Mouse (Mus musculus): ENCODE data around the gene Tmem205. TPM values are rescaled to one million over a fixed set of nuclear protein-coding genes. Genes with fewer than 3 reads are reported as not detected.

Tmem205 gene
- polyA plus RNA-seq, 1 experiment = 21.4 TPM

DNA sequence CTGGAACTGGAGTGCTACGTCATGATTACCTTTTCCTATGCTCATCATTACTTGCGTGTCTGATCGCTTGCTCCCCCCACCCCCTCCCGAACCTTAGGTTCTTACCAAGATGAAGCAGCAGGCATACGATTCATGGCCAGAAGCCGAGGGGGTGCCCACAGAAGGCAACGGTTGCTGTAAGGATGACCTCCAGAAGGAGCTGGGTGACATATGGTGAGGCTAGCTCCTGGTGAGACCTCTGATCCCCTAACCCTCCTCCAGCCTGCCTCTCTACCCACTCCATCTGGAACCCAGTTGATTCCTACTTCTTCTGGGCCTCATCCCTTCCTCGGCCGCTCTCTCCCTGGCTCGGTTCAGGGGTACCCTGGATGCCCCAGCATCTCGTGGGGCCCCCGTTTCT lies 6.7 kb upstream of the Tmem205 start:
- Histone ChIP-seq H3K4me1 (ENCODE audit: control insufficient read depth, insufficient read depth, low read length) (no peaks in the 10 kb centered on the region), H3K36me3 (ENCODE audit: control insufficient read depth, insufficient read depth, low read length, poor library complexity, severe bottlenecking) (no peaks in the 10 kb centered on the region), H3K4me3 (ENCODE audit: low read depth, low read length) (no peak overlapping the region), H3K9me3 (replicated peaks; ENCODE audit: control insufficient read depth, insufficient read depth, low read length, poor library complexity, severe bottlenecking) (no peaks in the 10 kb centered on the region), H3K27ac (ENCODE audit: insufficient read depth, low read length) (no peak overlapping the region), H3K27me3 (ENCODE audit: control insufficient read depth, insufficient read depth, low read length, poor library complexity, severe bottlenecking) (no peaks in the 10 kb centered on the region), H3K9ac (ENCODE audit: low read depth, poor library complexity, severe bottlenecking) (no peak overlapping the region)
- TF ChIP-seq POLR2A (IDR thresholded peaks at IDR 0.05; ENCODE audit: insufficient read depth, low read length) (no peak), EP300 (IDR thresholded peaks at IDR 0.05; ENCODE audit: insufficient read depth, low read depth, low read length) (no peak), CTCF (IDR thresholded peaks at IDR 0.05; ENCODE audit: low read depth, low read length) (no peak)

DNA sequence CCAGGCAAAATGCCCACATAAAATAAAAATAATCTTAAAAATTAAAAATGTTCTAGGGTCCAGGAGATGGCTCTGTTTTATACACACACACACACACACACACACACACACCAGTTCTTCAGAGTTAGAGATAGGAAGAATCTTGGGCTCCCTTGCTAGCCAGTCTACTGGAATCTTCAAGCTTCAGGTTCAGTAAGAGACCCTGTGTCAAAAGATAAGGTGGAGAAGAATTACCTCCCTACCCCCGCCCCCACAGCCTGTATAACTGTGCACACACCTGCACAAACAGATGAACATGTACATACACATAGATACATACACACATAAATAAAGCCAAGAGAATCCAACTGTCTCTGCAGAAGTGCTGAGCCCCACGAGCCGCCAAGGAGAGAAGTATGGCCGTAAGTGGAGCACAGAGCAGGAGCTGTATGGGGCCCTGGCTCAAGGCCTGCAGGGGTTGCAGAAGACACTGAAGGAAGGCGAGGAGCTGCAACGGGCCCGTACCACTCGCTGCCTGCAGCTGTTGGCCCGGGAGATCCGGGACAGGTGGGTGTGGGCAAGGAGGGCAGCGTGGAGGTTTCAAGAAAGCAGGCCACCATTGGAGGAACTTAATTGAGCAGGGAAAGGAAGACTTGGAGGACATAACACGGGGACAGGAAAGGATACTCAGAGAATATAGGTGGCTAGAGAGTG lies 5.2 kb upstream of the Tmem205 start:
- Histone ChIP-seq H3K36me3 (ENCODE audit: control insufficient read depth, insufficient read depth, low read length, poor library complexity, severe bottlenecking) (no peaks in the 10 kb centered on the region), H3K4me3 (ENCODE audit: low read depth, low read length) (no peak overlapping the region; the same call in 1 of the 2 replicates), H3K27me3 (ENCODE audit: control insufficient read depth, insufficient read depth, low read length, poor library complexity, severe bottlenecking) (no peaks in the 10 kb centered on the region), H3K27ac (ENCODE audit: insufficient read depth, low read length) (no peak overlapping the region), H3K9ac (ENCODE audit: low read depth, poor library complexity, severe bottlenecking) (peak overlapping the region; percentile 9; the same call in 1 of the 2 replicates), H3K4me1 (ENCODE audit: control insufficient read depth, insufficient read depth, low read length) (no peaks in the 10 kb centered on the region), H3K9me3 (replicated peaks; ENCODE audit: control insufficient read depth, insufficient read depth, low read length, poor library complexity, severe bottlenecking) (no peaks in the 10 kb centered on the region)
- TF ChIP-seq EP300 (IDR thresholded peaks at IDR 0.05; ENCODE audit: insufficient read depth, low read depth, low read length) = no peak
- no peak for TF ChIP-seq POLR2A (IDR thresholded peaks at IDR 0.05; ENCODE audit: insufficient read depth, low read length)
- TF ChIP-seq CTCF (IDR thresholded peaks at IDR 0.05; ENCODE audit: low read depth, low read length) = no peak

DNA sequence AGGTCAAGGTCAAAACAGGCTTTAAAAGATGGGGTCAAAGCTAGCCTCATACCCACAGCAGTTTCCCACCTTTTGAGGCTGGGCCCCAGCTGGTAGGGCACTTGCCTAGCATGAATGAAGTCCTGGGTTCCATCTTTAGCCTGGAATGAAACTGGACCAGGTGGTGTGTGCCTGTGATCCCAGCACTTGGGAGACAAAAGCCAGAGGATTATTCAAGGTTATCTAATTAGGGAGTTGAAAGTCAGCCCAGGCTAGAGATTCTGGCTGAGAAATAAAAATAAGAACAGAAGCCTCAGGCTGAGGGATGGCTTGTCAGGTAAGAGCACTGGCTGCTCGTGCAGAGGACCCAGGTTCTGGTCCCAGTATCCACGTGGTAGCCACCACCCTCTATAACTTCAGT lies 4.7 kb upstream of the Tmem205 start:
- no peaks in the 10 kb centered on the region for H3K9me3 ChIP-seq (replicated peaks; ENCODE audit: control insufficient read depth, insufficient read depth, low read length, poor library complexity, severe bottlenecking)
- H3K9ac ChIP-seq (ENCODE audit: low read depth, poor library complexity, severe bottlenecking) = no peak overlapping the region
- H3K27me3 ChIP-seq (ENCODE audit: control insufficient read depth, insufficient read depth, low read length, poor library complexity, severe bottlenecking) = no peaks in the 10 kb centered on the region
- H3K27ac ChIP-seq (ENCODE audit: insufficient read depth, low read length) = no peak overlapping the region
- no peak for TF ChIP-seq EP300 (IDR thresholded peaks at IDR 0.05; ENCODE audit: insufficient read depth, low read depth, low read length)
- TF ChIP-seq POLR2A (IDR thresholded peaks at IDR 0.05; ENCODE audit: insufficient read depth, low read length) = no peak
- TF ChIP-seq CTCF (IDR thresholded peaks at IDR 0.05; ENCODE audit: low read depth, low read length) = no peak
- H3K4me1 ChIP-seq (ENCODE audit: control insufficient read depth, insufficient read depth, low read length) = no peaks in the 10 kb centered on the region
- H3K36me3 ChIP-seq (ENCODE audit: control insufficient read depth, insufficient read depth, low read length, poor library complexity, severe bottlenecking) = no peaks in the 10 kb centered on the region
- no peak overlapping the region for H3K4me3 ChIP-seq (ENCODE audit: low read depth, low read length)

DNA sequence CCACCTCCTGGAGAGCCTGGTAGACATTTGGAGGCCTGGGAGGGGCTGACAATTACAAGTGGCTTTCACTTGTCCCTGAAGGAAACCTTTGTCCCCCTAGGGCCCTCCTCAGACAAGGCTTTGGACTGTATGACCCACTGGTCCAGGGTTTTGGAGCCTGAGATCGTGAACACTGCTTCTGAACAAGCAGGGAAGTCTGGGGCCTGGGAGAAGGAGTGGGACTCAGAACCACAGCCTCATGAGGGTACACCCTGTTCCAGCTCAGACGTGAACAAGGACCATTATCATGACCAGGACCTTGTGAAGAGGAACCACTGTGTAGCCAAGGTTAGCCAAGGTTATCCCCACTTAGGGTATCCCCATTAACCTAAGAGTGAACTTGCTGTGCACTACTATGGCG lies 1.9 kb upstream of the Tmem205 start:
- Histone ChIP-seq H3K27ac (ENCODE audit: insufficient read depth, low read length) (no peak overlapping the region), H3K4me1 (ENCODE audit: control insufficient read depth, insufficient read depth, low read length) (no peaks in the 10 kb centered on the region), H3K36me3 (ENCODE audit: control insufficient read depth, insufficient read depth, low read length, poor library complexity, severe bottlenecking) (no peaks in the 10 kb centered on the region), H3K9ac (ENCODE audit: low read depth, poor library complexity, severe bottlenecking) (no peak overlapping the region), H3K4me3 (ENCODE audit: low read depth, low read length) (no peak overlapping the region), H3K27me3 (ENCODE audit: control insufficient read depth, insufficient read depth, low read length, poor library complexity, severe bottlenecking) (no peaks in the 10 kb centered on the region), H3K9me3 (replicated peaks; ENCODE audit: control insufficient read depth, insufficient read depth, low read length, poor library complexity, severe bottlenecking) (no peaks in the 10 kb centered on the region)
- no peak for TF ChIP-seq EP300 (IDR thresholded peaks at IDR 0.05; ENCODE audit: insufficient read depth, low read depth, low read length)
- TF ChIP-seq CTCF (IDR thresholded peaks at IDR 0.05; ENCODE audit: low read depth, low read length) = no peak
- TF ChIP-seq POLR2A (IDR thresholded peaks at IDR 0.05; ENCODE audit: insufficient read depth, low read length) = no peak

DNA sequence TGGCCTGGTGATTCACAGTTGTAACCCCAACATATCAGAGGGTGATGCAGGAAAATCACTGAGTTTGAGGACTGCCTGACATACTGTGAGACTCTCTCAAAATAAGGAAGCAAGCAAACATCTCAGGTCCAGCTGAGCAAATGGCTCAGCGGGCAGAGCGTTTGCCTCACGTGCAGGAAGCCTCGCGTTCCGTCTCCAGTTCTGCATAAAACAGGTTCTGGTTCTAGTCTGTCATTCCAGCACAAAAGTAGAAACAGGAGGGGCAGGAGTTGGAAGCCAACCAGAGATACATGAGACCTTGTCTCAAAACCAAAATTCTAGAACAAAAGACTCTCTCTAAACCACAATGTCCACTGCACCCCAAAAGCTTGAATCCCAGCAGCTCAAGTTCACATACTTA lies 572 bp downstream of the Tmem205 start:
- H3K4me1 ChIP-seq (ENCODE audit: control insufficient read depth, insufficient read depth, low read length) = no peaks in the 10 kb centered on the region
- H3K9ac ChIP-seq (ENCODE audit: low read depth, poor library complexity, severe bottlenecking) = peak overlapping the region; percentile 53
- H3K36me3 ChIP-seq (ENCODE audit: control insufficient read depth, insufficient read depth, low read length, poor library complexity, severe bottlenecking) = no peaks in the 10 kb centered on the region
- H3K27me3 ChIP-seq (ENCODE audit: control insufficient read depth, insufficient read depth, low read length, poor library complexity, severe bottlenecking) = no peaks in the 10 kb centered on the region
- no peak overlapping the region for H3K27ac ChIP-seq (ENCODE audit: insufficient read depth, low read length)
- peak overlapping the region; percentile 74 for H3K4me3 ChIP-seq (ENCODE audit: low read depth, low read length)
- TF ChIP-seq CTCF (IDR thresholded peaks at IDR 0.05; ENCODE audit: low read depth, low read length) = no peak
- TF ChIP-seq EP300 (IDR thresholded peaks at IDR 0.05; ENCODE audit: insufficient read depth, low read depth, low read length) = no peak
- TF ChIP-seq POLR2A (IDR thresholded peaks at IDR 0.05; ENCODE audit: insufficient read depth, low read length) = no peak
- no peaks in the 10 kb centered on the region for H3K9me3 ChIP-seq (replicated peaks; ENCODE audit: control insufficient read depth, insufficient read depth, low read length, poor library complexity, severe bottlenecking)

DNA sequence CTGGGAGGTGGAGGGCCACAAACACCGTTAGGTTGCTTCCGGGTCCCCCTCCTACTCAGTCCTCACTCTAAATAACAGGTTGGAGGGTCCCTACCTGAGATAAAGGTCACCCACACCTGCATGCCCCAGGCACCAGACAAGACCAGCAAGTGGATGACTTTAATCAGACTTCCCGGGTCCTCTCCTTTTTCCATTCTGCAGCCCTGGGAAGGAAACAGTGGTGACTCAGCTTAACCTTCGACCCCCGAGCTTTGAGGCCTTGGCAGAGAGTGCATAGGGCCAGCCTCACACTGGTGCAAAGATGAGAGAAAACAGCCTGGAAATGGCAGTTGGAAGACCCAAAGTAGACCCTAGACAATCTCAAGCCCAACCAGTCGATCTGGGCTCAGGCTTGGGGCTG lies 1.2 kb downstream of the Tmem205 start:
- Histone ChIP-seq H3K27me3 (ENCODE audit: control insufficient read depth, insufficient read depth, low read length, poor library complexity, severe bottlenecking) (no peaks in the 10 kb centered on the region), H3K36me3 (ENCODE audit: control insufficient read depth, insufficient read depth, low read length, poor library complexity, severe bottlenecking) (no peaks in the 10 kb centered on the region), H3K4me3 (ENCODE audit: low read depth, low read length) (peak overlapping the region; percentile 31), H3K4me1 (ENCODE audit: control insufficient read depth, insufficient read depth, low read length) (no peaks in the 10 kb centered on the region), H3K27ac (ENCODE audit: insufficient read depth, low read length) (no peak overlapping the region), H3K9me3 (replicated peaks; ENCODE audit: control insufficient read depth, insufficient read depth, low read length, poor library complexity, severe bottlenecking) (no peaks in the 10 kb centered on the region), H3K9ac (ENCODE audit: low read depth, poor library complexity, severe bottlenecking) (peak overlapping the region; percentile 53)
- TF ChIP-seq EP300 (IDR thresholded peaks at IDR 0.05; ENCODE audit: insufficient read depth, low read depth, low read length) (no peak), POLR2A (IDR thresholded peaks at IDR 0.05; ENCODE audit: insufficient read depth, low read length) (no peak), CTCF (IDR thresholded peaks at IDR 0.05; ENCODE audit: low read depth, low read length) (no peak)
